Mouse (Mus musculus) midbrain, postnatal 0 days (tissue): ENCODE results near the gene Rpl7l1. TPM values are rescaled to one million over a fixed set of nuclear protein-coding genes. Genes with fewer than 3 reads are reported as not detected.

Experiments used
- ATAC-seq: fragments of 200-750 bp; cut with Nextera tagmentation; 2 replicates; pipeline ENCODE4 v1.8.0; 2017; ENCODE audit warnings: moderate number of reproducible peaks, mild to moderate bottlenecking, moderate TSS enrichment, moderate library complexity; ENCODE audit not compliant: low FRiP score
- DNase-seq: peaks from one replicate; pipeline ENCODE4 v3.0.0-alpha.2; 2015; ENCODE audit warnings: low spot score
- H3K27ac ChIP-seq: fragments of 300-500 bp; sonication (generic); 2 replicates; pipeline ENCODE4 v1.5.1; 2014; ENCODE audit warnings: low read depth, mild to moderate bottlenecking, low read length, mixed read lengths
- H3K27me3 ChIP-seq: fragments of 300-500 bp; sonication (generic); 2 replicates; pipeline ENCODE4 v1.6.1; 2014; ENCODE audit warnings: low read length, control low read depth, mixed read lengths; ENCODE audit not compliant: insufficient read depth
- H3K36me3 ChIP-seq: fragments of 300-500 bp; sonication (generic); 2 replicates; pipeline ENCODE4 v1.6.1; 2014; ENCODE audit warnings: low read length, control low read depth, mixed read lengths; ENCODE audit not compliant: insufficient read depth
- H3K4me1 ChIP-seq: fragments of 300-500 bp; sonication (generic); 2 replicates; pipeline ENCODE4 v1.6.1; 2014; ENCODE audit warnings: mild to moderate bottlenecking, control low read depth, antibody characterized with exemption, low read length, mixed read lengths; ENCODE audit not compliant: insufficient read depth
- H3K4me2 ChIP-seq: fragments of 300-500 bp; sonication (generic); 2 replicates; pipeline ENCODE4 v1.6.1; 2014; ENCODE audit warnings: low read depth, mild to moderate bottlenecking, low read length, mixed read lengths; ENCODE audit not compliant: poor library complexity, severe bottlenecking
- H3K4me3 ChIP-seq: fragments of 300-500 bp; sonication (generic); 2 replicates; pipeline ENCODE4 v1.5.1; 2014; ENCODE audit warnings: low read depth, mild to moderate bottlenecking, low read length, moderate library complexity
- H3K9ac ChIP-seq: fragments of 300-500 bp; sonication (generic); replicated peaks from 2 replicates; pipeline ENCODE4 v1.6.1; 2014; ENCODE audit warnings: mild to moderate bottlenecking, low read length, moderate library complexity, mixed read lengths; ENCODE audit not compliant: poor library complexity, severe bottlenecking
- H3K9me3 ChIP-seq: fragments of 300-500 bp; sonication (generic); 2 replicates; pipeline ENCODE4 v1.6.1; 2016; ENCODE audit warnings: low read length, control low read depth
- CTCF ChIP-seq: IDR thresholded peaks from 2 replicates; pipeline ENCODE4 v1.5.1; 2016; ENCODE audit warnings: antibody characterized with exemption, mild to moderate bottlenecking
- WGBS: fragments of 180-500 bp; shearing (Covaris S2); extraction: QIAGEN DNeasy Blood & Tissue Kit; methylation state at CpG from one replicate; pipeline ENCODE4 v1.1.7; 2014; 5-methylcytosine and 5-hydroxymethylcytosine counted together
- polyA plus RNA-seq: library from polyadenylated mRNA; unstranded; fragments of >200 nt; fragmentation: Nextera tagmentation; extraction: Ambion mirVana; gene quantifications from 2 replicates; pipeline ENCODE4 v1.2.1, GENCODE M21; 2015
- total RNA-seq: library from RNA; depleted of rRNA; stranded (reverse); fragments of >200 nt; gene quantifications from 2 replicates; pipeline ENCODE4 v1.2.3, GENCODE M21; 2014; rRNA removed

The Rpl7l1 gene
- total and polyA plus RNA-seq, 2 experiments from 2014 or later, result 43.2 to 69.7 TPM

DNA sequence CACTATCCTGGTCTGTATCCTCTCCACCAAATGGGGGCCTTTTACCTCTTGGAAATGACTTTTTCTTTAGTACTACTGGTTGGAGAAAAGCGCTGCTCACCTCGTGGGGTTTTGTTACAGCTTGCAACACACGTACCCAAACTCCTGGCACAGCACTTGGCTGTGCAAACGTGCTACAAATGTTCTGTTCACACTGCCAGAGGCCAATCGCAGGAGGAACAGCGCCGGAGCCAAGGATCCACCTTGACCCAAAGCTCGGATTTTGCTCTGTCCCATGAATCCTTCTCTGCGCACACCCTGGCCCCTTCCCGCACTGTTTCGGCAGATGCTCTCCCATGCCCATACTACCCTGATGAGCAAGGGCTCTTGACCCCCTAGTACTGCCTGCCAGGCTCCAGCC is 54.0 kb downstream of the Rpl7l1 start:
- H3K9ac ChIP-seq, result 0 out of 2 replicates have a peak overlapping the region, but pooled peaks have one; percentile 13
- no peaks in the 10 kb centered on the region for H3K27me3 ChIP-seq
- WGBS, result 51% methylated on average over 11 of the region's 11 CpGs
- no peaks in the 10 kb centered on the region for H3K9me3 ChIP-seq
- H3K36me3 ChIP-seq, result peaks cover 10% of the 10 kb centered on the region
- ATAC-seq, result no peak
- no peak for DNase-seq
- no peaks in the 10 kb centered on the region for H3K4me1 ChIP-seq
- H3K27ac ChIP-seq, result no peak overlapping the region
- peak overlapping the region; percentile 4; the same call in 1 of the 2 replicates for H3K4me2 ChIP-seq
- H3K4me3 ChIP-seq, result no peak overlapping the region
- no peak for TF ChIP-seq CTCF

GRCm38 (mm10) chr17:46728021-46728420 is 54.5 kb downstream of the Rpl7l1 start:
- Histone ChIP-seq H3K9ac (no peak overlapping the region), H3K4me2 (no peak overlapping the region), H3K9me3 (no peaks in the 10 kb centered on the region), H3K27ac (no peak overlapping the region), H3K36me3 (peaks cover 13% of the 10 kb centered on the region), H3K27me3 (no peaks in the 10 kb centered on the region), H3K4me3 (no peak overlapping the region), H3K4me1 (no peaks in the 10 kb centered on the region)
- TF ChIP-seq CTCF, result peak; percentile 42
- 38% methylated on average over 6 of the region's 6 CpGs for WGBS
- DNase-seq, result no peak
- ATAC-seq, result no peak

GRCm38 (mm10) chr17:46727271-46727670 is 55.2 kb downstream of the Rpl7l1 start:
- no peak overlapping the region for H3K4me3 ChIP-seq
- 91% methylated on average over 11 of the region's 11 CpGs for WGBS
- no peaks in the 10 kb centered on the region for H3K9me3 ChIP-seq
- ATAC-seq, result no peak
- no peak for TF ChIP-seq CTCF
- no peak overlapping the region for H3K4me2 ChIP-seq
- no peak overlapping the region for H3K27ac ChIP-seq
- peaks cover 13% of the 10 kb centered on the region for H3K36me3 ChIP-seq
- no peaks in the 10 kb centered on the region for H3K4me1 ChIP-seq
- H3K9ac ChIP-seq, result no peak overlapping the region
- no peaks in the 10 kb centered on the region for H3K27me3 ChIP-seq
- DNase-seq, result no peak

- WGBS, result 94% methylated on average over 26 of the region's 26 CpGs
- no peak overlapping the region for H3K9ac ChIP-seq
- H3K4me2 ChIP-seq, result no peak overlapping the region
Observed at GRCm38 (mm10) chr17:46725731-46726645, 56.5 kb downstream of the Rpl7l1 start.

GRCm38 (mm10) chr17:46725273-46725672 is 57.2 kb downstream of the Rpl7l1 start:
- DNase-seq, result peak; percentile 55
- Histone ChIP-seq H3K36me3 (peaks cover 25% of the 10 kb centered on the region), H3K9me3 (no peaks in the 10 kb centered on the region), H3K4me1 (no peaks in the 10 kb centered on the region), H3K27me3 (no peaks in the 10 kb centered on the region), H3K4me2 (no peak overlapping the region), H3K27ac (no peak overlapping the region), H3K9ac (no peak overlapping the region), H3K4me3 (no peak overlapping the region)
- WGBS, result 52% methylated on average over 9 of the region's 9 CpGs
- peak; percentile 27; the same call in 1 of the 2 replicates for ATAC-seq
- TF ChIP-seq CTCF, result peak; percentile 65

More at GRCm38 (mm10) chr17:46725731-46726645, 56.5 kb downstream of the Rpl7l1 start:
- DNase-seq, result no peak
- H3K4me1 ChIP-seq, result no peaks in the 10 kb centered on the region
- TF ChIP-seq CTCF, result no peak
- peaks cover 21% of the 10 kb centered on the region for H3K36me3 ChIP-seq
- H3K27me3 ChIP-seq, result no peaks in the 10 kb centered on the region
- H3K4me3 ChIP-seq, result no peak overlapping the region
- no peak overlapping the region for H3K27ac ChIP-seq
- no peaks in the 10 kb centered on the region for H3K9me3 ChIP-seq
- ATAC-seq, result no peak

DNA sequence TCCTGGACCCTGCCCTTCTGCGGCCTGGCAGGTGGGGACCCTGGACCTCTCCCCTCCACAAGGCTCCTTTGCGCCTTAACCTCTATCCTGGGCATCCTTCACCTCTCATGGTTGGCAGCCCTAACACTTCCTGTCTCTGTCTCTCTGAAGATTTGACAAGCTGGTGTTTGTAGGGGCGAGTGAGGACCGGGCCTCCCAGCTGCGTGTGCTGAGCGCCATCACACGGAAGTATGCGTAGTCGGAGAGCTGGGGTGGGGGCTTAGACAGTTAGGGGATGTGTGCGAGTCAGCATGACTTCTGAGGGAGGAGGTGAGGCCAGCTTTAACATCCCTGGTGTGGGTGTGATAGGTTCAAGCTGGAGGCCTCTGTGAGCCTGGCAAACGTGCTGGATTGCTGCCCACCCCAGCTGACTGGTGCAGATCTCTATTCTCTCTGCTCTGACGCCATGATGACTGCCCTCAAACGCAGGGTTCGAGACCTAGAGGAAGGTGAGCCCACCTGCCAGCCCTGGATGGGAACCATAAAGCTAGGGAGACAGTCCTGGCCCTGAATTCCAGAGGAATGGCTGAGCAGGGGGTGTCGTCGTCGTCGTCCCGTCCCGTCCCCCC is 57.9 kb downstream of the Rpl7l1 start:
- no peak for TF ChIP-seq CTCF
- Histone ChIP-seq H3K9ac (no peak overlapping the region), H3K4me2 (no peak overlapping the region), H3K27ac (no peak overlapping the region), H3K4me3 (no peak overlapping the region), H3K27me3 (no peaks in the 10 kb centered on the region), H3K36me3 (peaks cover 26% of the 10 kb centered on the region), H3K4me1 (no peaks in the 10 kb centered on the region), H3K9me3 (no peaks in the 10 kb centered on the region)
- 83% methylated on average over 19 of the region's 20 CpGs for WGBS
- DNase-seq (no peak), ATAC-seq (no peak)

Other genes with a start within 250 kb of the Rpl7l1 start
- 53.8 and 70.9 TPM in 2 replicates for gene Cul9, start 236.3 kb downstream of the Rpl7l1 start, total RNA-seq
- 13.6 and 16.7 TPM in 2 replicates for gene Cul9, start 236.3 kb downstream of the Rpl7l1 start, polyA plus RNA-seq
- gene Srf, start 226.5 kb downstream of the Rpl7l1 start, total RNA-seq, result 45.8 and 69.0 TPM in 2 replicates
- 2.6 and 3.3 TPM in 2 replicates for gene Srf, start 226.5 kb downstream of the Rpl7l1 start, polyA plus RNA-seq
- 61.8 and 62.6 TPM in 2 replicates for gene Ptk7, start 153.2 kb downstream of the Rpl7l1 start, total RNA-seq
- 22.5 and 22.9 TPM in 2 replicates for gene Ptk7, start 153.2 kb downstream of the Rpl7l1 start, polyA plus RNA-seq
- gene Klc4, start 136.7 kb downstream of the Rpl7l1 start, total RNA-seq, result 24.5 and 28.5 TPM in 2 replicates
- 20.0 and 22.2 TPM in 2 replicates for gene Klc4, start 136.7 kb downstream of the Rpl7l1 start, polyA plus RNA-seq
- gene Mrpl2, start 136.4 kb downstream of the Rpl7l1 start, total RNA-seq, result 46.7 and 47.4 TPM in 2 replicates
- gene Mrpl2, start 136.4 kb downstream of the Rpl7l1 start, polyA plus RNA-seq, result 85.5 and 85.7 TPM in 2 replicates
- 83.5 and 92.4 TPM in 2 replicates for gene Cul7, start 132.3 kb downstream of the Rpl7l1 start, total RNA-seq
- gene Cul7, start 132.3 kb downstream of the Rpl7l1 start, polyA plus RNA-seq, result 26.2 and 26.6 TPM in 2 replicates
- gene Rrp36, start 108.3 kb downstream of the Rpl7l1 start, total RNA-seq, result 26.9 and 27.6 TPM in 2 replicates
- 47.1 and 52.2 TPM in 2 replicates for gene Rrp36, start 108.3 kb downstream of the Rpl7l1 start, polyA plus RNA-seq
- 130 and 171 TPM in 2 replicates for gene Mea1, start 103.9 kb downstream of the Rpl7l1 start, total RNA-seq
- 314 and 362 TPM in 2 replicates for gene Mea1, start 103.9 kb downstream of the Rpl7l1 start, polyA plus RNA-seq
- 98.7 and 99.7 TPM in 2 replicates for gene Klhdc3, start 101.8 kb downstream of the Rpl7l1 start, total RNA-seq
- gene Klhdc3, start 101.8 kb downstream of the Rpl7l1 start, polyA plus RNA-seq, result 185 and 192 TPM in 2 replicates
- gene Ppp2r5d, start 77.6 kb downstream of the Rpl7l1 start, total RNA-seq, result 118 and 128 TPM in 2 replicates
- gene Ppp2r5d, start 77.6 kb downstream of the Rpl7l1 start, polyA plus RNA-seq, result 94.1 and 103 TPM in 2 replicates
- 37.8 and 38.5 TPM in 2 replicates for gene Pex6, start 71.2 kb downstream of the Rpl7l1 start, total RNA-seq
- gene Pex6, start 71.2 kb downstream of the Rpl7l1 start, polyA plus RNA-seq, result 17.6 and 18.3 TPM in 2 replicates
- gene Gnmt, start 53.5 kb downstream of the Rpl7l1 start, total RNA-seq, result 0.27 and 0.57 TPM in 2 replicates
- gene Gnmt, start 53.5 kb downstream of the Rpl7l1 start, polyA plus RNA-seq, result 0.88 and 1.5 TPM in 2 replicates
- 62.0 and 74.6 TPM in 2 replicates for gene Cnpy3, start 30.5 kb downstream of the Rpl7l1 start, total RNA-seq
- 70.7 and 74.4 TPM in 2 replicates for gene Cnpy3, start 30.5 kb downstream of the Rpl7l1 start, polyA plus RNA-seq
- gene Ptcra, start 19.0 kb downstream of the Rpl7l1 start, total RNA-seq, result not detected in 2 replicates
- gene Ptcra, start 19.0 kb downstream of the Rpl7l1 start, polyA plus RNA-seq, result 0.17 and 0.20 TPM in 2 replicates
- gene 2310039H08Rik, start 10.0 kb downstream of the Rpl7l1 start, total RNA-seq, result 39.2 and 39.3 TPM in 2 replicates
- gene 2310039H08Rik, start 10.0 kb downstream of the Rpl7l1 start, polyA plus RNA-seq, result 56.6 and 59.2 TPM in 2 replicates
- gene Bicral, start 75.8 kb upstream of the Rpl7l1 start, total RNA-seq, result 31.2 and 31.6 TPM in 2 replicates
- 6.5 and 7.0 TPM in 2 replicates for gene Bicral, start 75.8 kb upstream of the Rpl7l1 start, polyA plus RNA-seq
- gene Tbcc, start 108.0 kb upstream of the Rpl7l1 start, total RNA-seq, result 43.1 and 46.3 TPM in 2 replicates
- gene Tbcc, start 108.0 kb upstream of the Rpl7l1 start, polyA plus RNA-seq, result 49.9 and 51.2 TPM in 2 replicates
- gene Prph2, start 127.8 kb upstream of the Rpl7l1 start, total RNA-seq, result not detected in 2 replicates
- not detected in 2 replicates for gene Prph2, start 127.8 kb upstream of the Rpl7l1 start, polyA plus RNA-seq
- 26.0 and 33.2 TPM in 2 replicates for gene Ubr2, start 227.9 kb upstream of the Rpl7l1 start, total RNA-seq
- 8.3 and 9.8 TPM in 2 replicates for gene Ubr2, start 227.9 kb upstream of the Rpl7l1 start, polyA plus RNA-seq